Mouse (Mus musculus) layer of hippocampus, adult 9-10 months (tissue): ENCODE data around the gene Xylt1.

Source experiments
- DNase-seq: peaks from one replicate; pipeline ENCODE4 v3.0.0; 2022; ENCODE audit warnings: low spot score

Xylt1 gene

GRCm38 (mm10) chr7:117481404-117481803 is 100.6 kb downstream of the Xylt1 start:
- DNase-seq = no peak

- DNase-seq = no peak
Measured at GRCm38 (mm10) chr7:117482701-117483100, 101.9 kb downstream of the Xylt1 start.

- no peak for DNase-seq
Measured at GRCm38 (mm10) chr7:117484589-117484988, 103.8 kb downstream of the Xylt1 start.

GRCm38 (mm10) chr7:117484989-117485536 is 104.3 kb downstream of the Xylt1 start:
- no peak for DNase-seq

- DNase-seq = no peak
Measured at GRCm38 (mm10) chr7:117486425-117487172, 105.8 kb downstream of the Xylt1 start.

- no peak for DNase-seq
Measured at GRCm38 (mm10) chr7:117487173-117487490, 106.4 kb downstream of the Xylt1 start.

GRCm38 (mm10) chr7:117489973-117490372 is 109.2 kb downstream of the Xylt1 start:
- no peak for DNase-seq

- no peak for DNase-seq
Measured at GRCm38 (mm10) chr7:117490500-117491205, 109.9 kb downstream of the Xylt1 start.

GRCm38 (mm10) chr7:117491495-117491894 is 110.7 kb downstream of the Xylt1 start:
- DNase-seq = no peak

GRCm38 (mm10) chr7:117494210-117494609 is 113.4 kb downstream of the Xylt1 start:
- no peak for DNase-seq

GRCm38 (mm10) chr7:117494618-117495310 is 114.0 kb downstream of the Xylt1 start:
- DNase-seq = no peak

- no peak for DNase-seq
Measured at GRCm38 (mm10) chr7:117495751-117496150, 115.0 kb downstream of the Xylt1 start.

GRCm38 (mm10) chr7:117498173-117498572 is 117.4 kb downstream of the Xylt1 start:
- DNase-seq = no peak

GRCm38 (mm10) chr7:117501355-117502181 is 120.8 kb downstream of the Xylt1 start:
- no peak for DNase-seq

- no peak for DNase-seq
Measured at GRCm38 (mm10) chr7:117502415-117502814, 121.6 kb downstream of the Xylt1 start.

GRCm38 (mm10) chr7:117503714-117504113 is 122.9 kb downstream of the Xylt1 start:
- DNase-seq = no peak

- DNase-seq = no peak
Measured at GRCm38 (mm10) chr7:117505791-117506190, 125.0 kb downstream of the Xylt1 start.

- no peak for DNase-seq
Measured at GRCm38 (mm10) chr7:117507351-117507750, 126.6 kb downstream of the Xylt1 start.

- DNase-seq = no peak
Measured at GRCm38 (mm10) chr7:117508090-117508489, 127.3 kb downstream of the Xylt1 start.

GRCm38 (mm10) chr7:117510113-117510512 is 129.3 kb downstream of the Xylt1 start:
- no peak for DNase-seq

GRCm38 (mm10) chr7:117512301-117512700 is 131.5 kb downstream of the Xylt1 start:
- no peak for DNase-seq

GRCm38 (mm10) chr7:117515794-117516193 is 135.0 kb downstream of the Xylt1 start:
- DNase-seq = no peak
